Mouse (Mus musculus) G1E (cell line): ENCODE results near the gene Klhdc1. TPM values are rescaled to one million over a fixed set of nuclear protein-coding genes. Genes with fewer than 3 reads are reported as not detected.

ENCODE experiments used
- ATAC-seq: 2 replicates; pipeline ENCODE4 v1.8.0; 2016; ENCODE audit warnings: mild to moderate bottlenecking; ENCODE audit not compliant: insufficient number of reproducible peaks, poor library complexity, low FRiP score, severe bottlenecking; ENCODE audit errors: extremely low read depth
- DNase-seq: peaks from one replicate; pipeline ENCODE4 v3.0.0; 2012; ENCODE audit warnings: low spot score
- H3K27me3 ChIP-seq: 2 replicates; pipeline ENCODE4 v1.6.1; 2012; ENCODE audit warnings: mild to moderate bottlenecking, low read length, inconsistent platforms; ENCODE audit not compliant: insufficient read depth
- H3K36me3 ChIP-seq: replicated peaks from 2 replicates; pipeline ENCODE3; 2012; ENCODE audit warnings: mild to moderate bottlenecking, inconsistent platforms
- H3K4me1 ChIP-seq: 2 replicates; pipeline ENCODE4 v1.6.1; 2012; ENCODE audit warnings: low read depth, low read length, inconsistent platforms, mixed read lengths; ENCODE audit not compliant: insufficient read depth
- H3K4me3 ChIP-seq: 2 replicates; pipeline ENCODE4 v1.5.1; 2012; ENCODE audit warnings: low read depth, mild to moderate bottlenecking, inconsistent platforms, low read length, moderate library complexity, mixed read lengths
- H3K9me3 ChIP-seq: replicated peaks from 2 replicates; pipeline ENCODE4 v1.6.1; 2012; ENCODE audit warnings: inconsistent platforms
- CTCF ChIP-seq: IDR thresholded peaks from 2 replicates; pipeline ENCODE4 v1.5.1; 2012; ENCODE audit warnings: low read depth, low read length, inconsistent platforms, mixed read lengths
- GATA1 ChIP-seq: IDR thresholded peaks from 2 replicates; pipeline ENCODE4 v1.6.1; 2012; ENCODE audit warnings: borderline replicate concordance, low read length, inconsistent platforms, mixed read lengths
- GATA2 ChIP-seq: IDR thresholded peaks from 2 replicates; pipeline ENCODE4 v1.6.1; 2012; ENCODE audit warnings: low read depth, low read length, inconsistent platforms, borderline replicate concordance
- POLR2AphosphoS5 ChIP-seq: IDR thresholded peaks from 2 replicates; pipeline ENCODE4 v1.6.1; 2012; ENCODE audit warnings: low read depth, low read length, inconsistent platforms; ENCODE audit not compliant: insufficient replicate concordance
- TAL1 ChIP-seq: conservative IDR thresholded peaks from 2 replicates; pipeline ENCODE4 v1.6.1; 2012; ENCODE audit warnings: low read depth, low read length, inconsistent platforms, mixed read lengths
- polyA plus RNA-seq: library from polyadenylated mRNA; stranded (reverse); fragments of >175 nt; gene quantifications from 2 replicates; pipeline ENCODE4 v1.2.3, GENCODE M21; 2012
- total RNA-seq, 2 experiments: library from RNA; stranded (forward) in 1 of 2; stranded (reverse) in 1 of 2; fragments of 200-1000 nt in 1 of 2; fragments of >200 nt in 1 of 2; fragmentation: Nextera tagmentation in 1 of 2; gene quantifications; 2 replicates each; pipeline ENCODE4 v1.2.3; 2014 to 2017

Klhdc1 gene
- 8.5 and 13.0 TPM in 2 replicates for total RNA-seq (2014; fragmentation: Nextera tagmentation)
- total RNA-seq (2017): 8.7 and 14.6 TPM in 2 replicates
- 11.1 and 16.0 TPM in 2 replicates for polyA plus RNA-seq

GRCm38 (mm10) chr12:69240876-69241275, at the start of gene Klhdc1:
Gene Klhdc1 (plus strand): TSS chr12:69241176.
- TF ChIP-seq CTCF: no peak
- H3K36me3 ChIP-seq: no peaks in the 10 kb centered on the region
- ATAC-seq (no peak), DNase-seq (no peak)
- no peaks in the 10 kb centered on the region for H3K9me3 ChIP-seq
- peaks cover 34% of the 10 kb centered on the region for H3K4me1 ChIP-seq
- H3K27me3 ChIP-seq: no peaks in the 10 kb centered on the region; the same call in 1 of the 2 replicates
- H3K4me3 ChIP-seq: peak within 1 kb of the TSS; percentile 88

GRCm38 (mm10) chr12:69191396-69191795, 49.6 kb upstream of the Klhdc1 start:
- no peaks in the 10 kb centered on the region for H3K9me3 ChIP-seq
- no peak for DNase-seq
- H3K4me3 ChIP-seq: no peak overlapping the region
- peaks cover 38% of the 10 kb centered on the region for H3K4me1 ChIP-seq
- peaks cover 64% of the 10 kb centered on the region for H3K36me3 ChIP-seq
- no peak for ATAC-seq
- H3K27me3 ChIP-seq: no peaks in the 10 kb centered on the region
- TF ChIP-seq TAL1: no peak
- TF ChIP-seq GATA1: no peak
- TF ChIP-seq POLR2AphosphoS5: no peak

DNA sequence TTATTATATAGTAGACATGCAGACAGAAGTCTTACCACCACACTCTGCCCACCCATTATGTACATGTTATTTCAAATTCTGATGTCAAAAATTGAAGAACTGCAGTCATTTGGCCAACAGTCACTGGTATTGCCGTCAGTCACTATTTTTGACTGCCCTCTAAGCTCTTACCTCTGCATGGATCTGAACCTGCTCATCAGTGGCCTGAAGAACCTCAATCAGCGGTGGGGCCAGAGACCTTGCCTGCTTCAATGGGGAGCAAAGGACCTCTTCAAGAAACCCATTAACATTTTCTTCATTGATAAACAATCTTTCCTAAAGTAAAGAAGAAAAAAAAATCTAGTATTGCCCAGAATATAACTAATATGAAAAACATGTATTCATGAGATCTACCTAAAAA, 48.3 kb upstream of the Klhdc1 start:
- ATAC-seq: no peak
- DNase-seq: no peak
- no peak overlapping the region for H3K4me3 ChIP-seq
- H3K4me1 ChIP-seq: peaks cover 29% of the 10 kb centered on the region
- peaks cover 55% of the 10 kb centered on the region for H3K36me3 ChIP-seq
- H3K9me3 ChIP-seq: no peaks in the 10 kb centered on the region
- TF ChIP-seq POLR2AphosphoS5 (no peak), TAL1 (no peak), GATA1 (no peak), GATA2 (no peak), CTCF (no peak)
- no peaks in the 10 kb centered on the region for H3K27me3 ChIP-seq

DNA sequence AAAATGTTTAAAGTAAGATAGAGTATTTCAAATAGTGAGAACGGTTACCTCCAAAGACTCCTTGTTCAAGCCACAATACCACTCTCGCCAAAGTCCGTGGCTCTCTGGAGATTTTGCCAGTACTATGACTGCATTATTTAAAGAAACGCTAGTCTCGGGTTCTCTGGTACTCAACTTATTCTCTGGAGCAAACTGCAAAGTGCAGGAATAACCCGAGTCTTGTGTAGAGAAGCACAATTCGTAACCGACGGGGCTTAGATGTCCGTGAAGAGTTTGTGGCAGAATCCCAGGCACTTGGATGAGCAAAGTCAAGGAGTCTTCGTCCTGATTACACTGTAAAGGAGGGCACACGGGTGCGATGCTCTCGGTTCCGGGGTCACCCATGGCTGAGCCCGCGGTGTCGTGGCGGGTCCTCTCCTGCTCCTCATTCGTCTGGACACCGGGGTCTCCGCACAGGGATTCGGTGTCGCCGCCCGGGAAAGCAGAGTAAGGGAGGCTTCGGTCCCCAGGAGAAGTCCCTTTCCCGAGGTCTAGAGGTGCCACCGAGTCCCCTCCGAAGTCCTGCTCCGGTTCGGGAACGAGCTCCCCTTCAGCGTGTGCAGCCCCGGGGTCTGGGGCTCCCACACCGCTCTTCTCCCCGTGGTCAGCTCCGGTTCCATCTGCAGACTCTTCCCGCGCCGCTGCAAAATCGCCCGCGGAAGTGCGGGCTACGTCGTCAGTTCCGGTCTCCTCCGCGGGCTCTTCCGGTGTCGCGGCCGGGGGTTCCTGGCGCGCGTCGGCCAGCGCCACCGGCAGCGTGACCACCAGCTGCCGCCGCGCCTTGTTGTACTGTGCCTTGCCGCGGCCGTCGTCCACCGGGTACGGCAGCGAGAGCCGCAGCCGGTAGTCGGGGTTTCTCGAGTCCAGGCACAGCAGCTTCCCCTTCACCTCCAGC, 44.3 kb upstream of the Klhdc1 start, which contains the start of gene Gm49383:
Gene Gm49383, minus strand, starts transcription at position 661 of the 934 bp plus-strand sequence.
- Histone ChIP-seq H3K4me3 (peak within 1 kb of the TSS; percentile 100), H3K36me3 (peaks cover 54% of the 10 kb centered on the region), H3K4me1 (peaks cover 46% of the 10 kb centered on the region), H3K9me3 (no peaks in the 10 kb centered on the region), H3K27me3 (no peaks in the 10 kb centered on the region)
- DNase-seq: peak; percentile 81
- peak; percentile 50 for ATAC-seq
- TF ChIP-seq TAL1 (no peak), GATA1 (no peak), GATA2 (no peak), CTCF (no peak), POLR2AphosphoS5 (no peak)

GRCm38 (mm10) chr12:69197378-69198163, 43.4 kb upstream of the Klhdc1 start:
- ATAC-seq (peak; percentile 25), DNase-seq (peak; percentile 62)

DNA sequence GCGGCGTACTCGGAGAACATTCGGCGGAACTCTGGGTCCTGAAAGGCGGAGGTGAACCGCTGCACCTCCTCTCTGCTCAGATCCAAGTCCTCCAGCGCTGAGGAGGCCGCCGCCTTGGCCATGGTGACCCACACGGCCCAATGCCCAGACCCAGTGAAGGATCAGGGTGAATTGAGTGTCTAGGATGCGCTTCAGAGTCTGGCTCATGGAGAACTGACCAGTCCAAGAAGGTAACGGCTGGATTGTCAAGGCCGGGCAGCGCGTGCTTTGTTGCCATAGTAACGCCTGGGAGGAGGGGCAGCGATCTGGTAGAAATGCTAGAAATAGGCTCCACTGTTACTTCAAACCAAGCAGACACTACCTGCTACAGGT, 42.8 kb upstream of the Klhdc1 start, which contains the start of gene Dnaaf2:
Gene Dnaaf2, minus strand, starts transcription at position 266 of the 372 bp plus-strand sequence.
- TF ChIP-seq POLR2AphosphoS5 (no peak), GATA2 (no peak)
- Histone ChIP-seq H3K4me3 (peak within 1 kb of the TSS; percentile 100), H3K4me1 (peaks cover 39% of the 10 kb centered on the region), H3K27me3 (no peaks in the 10 kb centered on the region), H3K36me3 (peaks cover 54% of the 10 kb centered on the region), H3K9me3 (no peaks in the 10 kb centered on the region)
- ATAC-seq (peak; percentile 58), DNase-seq (peak; percentile 40)

More at GRCm38 (mm10) chr12:69197378-69198163, 43.4 kb upstream of the Klhdc1 start:
- TF ChIP-seq CTCF: no peak
- 0 out of 2 replicates have a peak, but pooled peaks have one; percentile 20 for TF ChIP-seq POLR2AphosphoS5
- Histone ChIP-seq H3K4me3 (peak overlapping the region; percentile 100), H3K27me3 (no peaks in the 10 kb centered on the region), H3K4me1 (peaks cover 43% of the 10 kb centered on the region), H3K9me3 (no peaks in the 10 kb centered on the region), H3K36me3 (peaks cover 54% of the 10 kb centered on the region)
